Mouse (Mus musculus) intestine, embryonic 16.5 days (tissue): ENCODE measurements at regions not wholly inside any gene's neighbourhood (a gene's known extent, or its start where the extent isn't known, plus 50 kb on each side); places are given as distances from the start of the nearest gene placed in this dataset.

Source experiments
- ATAC-seq: fragments of 200-750 bp; cut with Nextera tagmentation; 2 replicates; pipeline ENCODE4 v1.8.0; 2017; ENCODE audit warnings: moderate TSS enrichment, moderate library complexity
- H3K27ac ChIP-seq: fragments of 300-500 bp; sonication (generic); 2 replicates; pipeline ENCODE4 v1.5.1; 2014; ENCODE audit warnings: mild to moderate bottlenecking, low read length
- H3K27me3 ChIP-seq: fragments of 300-500 bp; sonication (generic); replicated peaks from 2 replicates; pipeline ENCODE4 v1.6.1; 2014; ENCODE audit warnings: low read length, control low read depth, mixed read lengths; ENCODE audit not compliant: control insufficient read depth, insufficient read depth
- H3K36me3 ChIP-seq: fragments of 300-500 bp; sonication (generic); 2 replicates; pipeline ENCODE4 v1.6.1; 2014; ENCODE audit warnings: low read length, control low read depth; ENCODE audit not compliant: control insufficient read depth, insufficient read depth
- H3K4me1 ChIP-seq: fragments of 300-500 bp; sonication (generic); 2 replicates; pipeline ENCODE4 v1.6.1; 2014; ENCODE audit warnings: low read length, control low read depth, mixed read lengths; ENCODE audit not compliant: control insufficient read depth, insufficient read depth
- H3K4me2 ChIP-seq: fragments of 300-500 bp; sonication (generic); 2 replicates; pipeline ENCODE4 v1.6.1; 2014; ENCODE audit warnings: low read depth, low read length, control low read depth
- H3K4me3 ChIP-seq: fragments of 300-500 bp; sonication (generic); 2 replicates; pipeline ENCODE4 v1.5.1; 2014; ENCODE audit warnings: mild to moderate bottlenecking, low read length
- H3K9ac ChIP-seq: fragments of 300-500 bp; sonication (generic); 2 replicates; pipeline ENCODE4 v1.6.1; 2014; ENCODE audit warnings: low read depth, low read length
- H3K9me3 ChIP-seq: fragments of 300-500 bp; sonication (generic); 2 replicates; pipeline ENCODE4 v1.6.1; 2016; ENCODE audit warnings: low read length, control low read depth; ENCODE audit not compliant: control insufficient read depth
- WGBS: fragments of 180-500 bp; shearing (Covaris S2); extraction: QIAGEN DNeasy Blood & Tissue Kit; methylation state at CpG from one replicate; pipeline ENCODE4 v1.1.7; 2014; 5-methylcytosine and 5-hydroxymethylcytosine counted together

DNA sequence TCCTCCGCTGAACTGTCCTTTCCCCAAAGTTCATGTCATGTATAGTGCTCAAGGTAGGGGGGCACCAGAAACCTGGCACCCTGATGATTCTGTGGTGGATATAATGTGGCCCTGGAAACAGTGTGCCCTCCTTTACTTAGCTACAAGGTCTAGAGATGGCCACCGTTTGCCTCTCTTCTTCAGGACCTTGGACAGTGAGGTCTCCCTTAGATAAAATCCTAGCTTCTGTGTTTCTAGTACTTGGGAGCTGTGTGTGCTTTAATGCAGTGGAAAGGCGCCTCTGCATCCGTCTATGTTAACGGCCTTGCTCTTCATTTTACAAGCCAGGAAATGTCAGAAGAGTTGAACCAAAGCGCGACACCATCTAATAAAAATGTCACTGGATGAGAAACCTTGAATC is 250.6 kb downstream of the Ptpru start:
- no peak overlapping the region for H3K9ac ChIP-seq
- no peaks in the 10 kb centered on the region for H3K27me3 ChIP-seq
- no peaks in the 10 kb centered on the region for H3K4me1 ChIP-seq
- no peak for ATAC-seq
- 40% methylated on average over 7 of the region's 7 CpGs for WGBS
- no peak overlapping the region for H3K27ac ChIP-seq
- H3K9me3 ChIP-seq, result no peaks in the 10 kb centered on the region
- H3K36me3 ChIP-seq, result no peaks in the 10 kb centered on the region
- no peak overlapping the region for H3K4me3 ChIP-seq
- no peak overlapping the region for H3K4me2 ChIP-seq

DNA sequence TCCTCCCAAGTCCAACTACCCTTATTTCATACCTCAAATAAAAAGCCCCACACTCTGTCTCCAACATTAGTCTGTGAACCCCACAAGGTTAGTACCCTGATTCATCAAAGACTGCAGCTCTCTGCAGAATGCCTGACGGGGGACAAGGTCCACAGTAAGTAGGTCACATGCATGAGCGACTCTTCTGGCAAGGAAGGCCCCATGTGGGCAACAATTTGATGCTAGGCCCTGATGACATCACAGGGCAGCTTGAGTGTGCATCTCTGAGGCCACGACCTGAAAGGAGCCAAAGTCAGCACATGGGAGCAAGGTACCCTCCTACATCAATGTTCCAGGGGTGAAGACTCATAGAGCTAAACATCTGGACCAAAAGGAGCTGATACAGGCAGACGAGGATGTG is 248.0 kb downstream of the Ptpru start:
- no peaks in the 10 kb centered on the region for H3K36me3 ChIP-seq
- no peaks in the 10 kb centered on the region for H3K9me3 ChIP-seq
- H3K4me3 ChIP-seq, result no peak overlapping the region
- H3K9ac ChIP-seq, result no peak overlapping the region
- H3K27ac ChIP-seq, result no peak overlapping the region
- no peak overlapping the region for H3K4me2 ChIP-seq
- no peak for ATAC-seq
- 64% methylated on average over 4 of the region's 4 CpGs for WGBS
- no peaks in the 10 kb centered on the region for H3K27me3 ChIP-seq
- no peaks in the 10 kb centered on the region for H3K4me1 ChIP-seq

DNA sequence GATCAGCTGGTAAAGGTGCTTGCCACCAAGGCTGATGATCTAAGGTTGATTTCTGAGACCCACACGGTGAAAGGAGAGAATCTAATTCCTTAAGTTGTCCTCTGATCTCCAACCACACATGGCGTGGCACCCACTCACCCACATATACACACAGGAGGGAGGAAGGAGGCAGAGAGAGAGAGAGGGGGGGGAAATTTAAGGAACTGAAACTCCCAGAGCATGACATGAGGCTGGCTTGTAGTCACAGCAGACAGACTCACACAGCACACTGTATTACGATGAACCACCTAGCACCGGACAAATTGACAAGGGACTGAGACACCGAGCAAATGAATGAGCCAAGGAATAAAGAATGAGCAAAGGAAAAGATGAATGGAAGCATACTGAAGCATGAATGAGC is 246.6 kb downstream of the Ptpru start:
- no peaks in the 10 kb centered on the region for H3K4me1 ChIP-seq
- H3K36me3 ChIP-seq, result no peaks in the 10 kb centered on the region
- 89% methylated on average over 5 of the region's 5 CpGs for WGBS

DNA sequence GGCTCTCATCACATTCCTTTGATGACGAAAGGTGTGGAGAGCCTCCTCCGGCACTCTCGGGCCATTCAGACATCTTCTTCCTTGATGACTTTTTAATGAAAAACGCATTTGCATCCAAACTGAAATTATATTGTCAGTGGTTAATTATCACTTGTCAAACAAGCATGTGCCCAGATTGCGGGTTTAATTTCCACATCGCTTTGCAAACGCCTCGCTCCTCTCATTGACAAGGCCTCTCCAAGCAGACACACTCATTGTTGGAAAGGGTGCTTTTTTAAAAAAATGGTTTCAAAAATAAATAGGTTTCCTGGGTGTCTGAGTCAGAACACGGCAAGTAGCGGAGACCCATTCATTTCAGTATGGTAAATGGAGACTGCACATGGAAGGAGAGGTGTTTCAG is 240.1 kb downstream of the Ptpru start:
- 92% methylated on average over 10 of the region's 10 CpGs for WGBS
- Histone ChIP-seq H3K9ac (no peak overlapping the region), H3K36me3 (no peaks in the 10 kb centered on the region), H3K4me1 (no peaks in the 10 kb centered on the region), H3K9me3 (no peaks in the 10 kb centered on the region), H3K27me3 (no peaks in the 10 kb centered on the region), H3K27ac (no peak overlapping the region), H3K4me3 (no peak overlapping the region), H3K4me2 (no peak overlapping the region)
- no peak for ATAC-seq

More for the DNA sequence above, 246.6 kb downstream of the Ptpru start:
- no peak for ATAC-seq
- no peaks in the 10 kb centered on the region for H3K27me3 ChIP-seq
- no peak overlapping the region for H3K4me2 ChIP-seq
- H3K9me3 ChIP-seq, result no peaks in the 10 kb centered on the region
- H3K27ac ChIP-seq, result no peak overlapping the region
- no peak overlapping the region for H3K4me3 ChIP-seq
- H3K9ac ChIP-seq, result no peak overlapping the region

DNA sequence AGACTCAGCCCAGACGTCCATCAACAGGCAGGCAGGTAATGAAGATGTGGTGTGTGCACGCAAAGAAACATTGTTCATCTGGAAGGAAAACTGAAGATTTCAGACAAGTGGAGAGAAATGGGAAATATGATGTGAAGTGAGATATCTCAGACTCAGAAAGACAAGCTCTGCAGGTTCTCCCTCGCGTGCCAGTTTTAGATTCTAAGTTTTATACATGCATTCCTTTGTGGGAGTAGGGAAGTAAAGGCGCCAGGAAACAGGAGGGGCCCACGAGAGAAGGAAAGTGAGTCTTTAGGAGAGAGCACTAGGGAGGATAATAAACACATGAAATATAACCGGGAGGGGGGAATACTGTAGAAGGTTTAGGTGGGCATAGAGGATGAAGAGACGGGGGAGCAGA is 223.7 kb downstream of the Ptpru start:
- ATAC-seq, result no peak
- H3K9me3 ChIP-seq, result no peaks in the 10 kb centered on the region; the same call in 1 of the 2 replicates
- 61% methylated on average over 8 of the region's 8 CpGs for WGBS
- H3K27me3 ChIP-seq, result no peaks in the 10 kb centered on the region
- H3K36me3 ChIP-seq, result no peaks in the 10 kb centered on the region
- H3K9ac ChIP-seq, result no peak overlapping the region
- H3K4me2 ChIP-seq, result no peak overlapping the region
- no peak overlapping the region for H3K4me3 ChIP-seq
- H3K27ac ChIP-seq, result no peak overlapping the region
- H3K4me1 ChIP-seq, result no peaks in the 10 kb centered on the region

DNA sequence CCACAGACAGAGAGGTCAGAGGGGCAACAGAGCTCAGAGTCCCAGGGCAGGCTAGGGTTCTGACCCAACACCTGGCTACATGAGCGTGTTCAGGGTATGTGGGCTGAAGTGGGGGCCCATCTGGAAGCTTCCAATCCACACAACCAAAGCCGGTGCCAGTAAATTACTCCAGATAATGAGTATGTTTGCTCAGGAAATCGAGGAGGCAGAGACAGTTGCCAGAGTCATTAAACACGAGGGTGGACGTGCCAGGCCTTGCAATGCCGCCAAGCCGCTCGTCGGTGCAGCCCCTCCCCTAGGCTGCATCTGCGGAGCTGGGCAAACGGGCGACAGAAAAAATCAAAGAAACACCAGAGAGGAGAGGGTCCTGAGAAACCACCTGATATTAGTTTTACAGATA is 222.5 kb downstream of the Ptpru start:
- WGBS, result 55% methylated on average over 12 of the region's 12 CpGs

DNA sequence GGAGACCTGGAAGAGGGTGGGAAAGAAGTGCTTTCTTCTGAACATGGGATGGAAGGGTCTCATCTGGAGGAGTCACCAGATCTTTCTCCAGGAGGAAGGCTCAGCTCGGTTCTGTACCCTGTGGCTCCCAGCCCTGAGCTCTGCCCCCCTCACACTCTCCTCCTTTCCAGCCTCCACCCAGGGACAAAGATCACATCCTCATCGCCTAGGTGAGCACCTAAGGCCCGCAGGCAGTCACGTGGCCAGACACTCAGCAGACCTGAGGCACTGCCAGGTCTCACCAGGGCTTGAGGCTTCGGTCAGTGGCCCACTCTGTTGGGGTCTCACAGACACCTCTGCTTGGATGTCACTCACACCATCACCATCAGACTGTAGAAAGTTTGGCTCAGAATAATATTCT is 200.0 kb downstream of the Ptpru start:
- H3K9ac ChIP-seq, result peak overlapping the region; percentile 18; the same call in 1 of the 2 replicates
- H3K27me3 ChIP-seq, result no peaks in the 10 kb centered on the region
- ATAC-seq, result peak; percentile 96
- H3K36me3 ChIP-seq, result no peaks in the 10 kb centered on the region
- whole genome bisulfite sequencing, result 69% methylated on average over 5 of the region's 5 CpGs
- no peak overlapping the region for H3K4me2 ChIP-seq
- peaks cover 3% of the 10 kb centered on the region; the same call in 1 of the 2 replicates for H3K4me1 ChIP-seq
- no peaks in the 10 kb centered on the region for H3K9me3 ChIP-seq
- no peak overlapping the region for H3K27ac ChIP-seq
- no peak overlapping the region for H3K4me3 ChIP-seq

More for the DNA sequence above, 222.5 kb downstream of the Ptpru start:
- Histone ChIP-seq H3K4me1 (no peaks in the 10 kb centered on the region), H3K27me3 (no peaks in the 10 kb centered on the region), H3K4me2 (no peak overlapping the region), H3K9me3 (no peaks in the 10 kb centered on the region; the same call in 1 of the 2 replicates), H3K9ac (no peak overlapping the region), H3K36me3 (no peaks in the 10 kb centered on the region), H3K4me3 (no peak overlapping the region), H3K27ac (no peak overlapping the region)
- ATAC-seq, result no peak

DNA sequence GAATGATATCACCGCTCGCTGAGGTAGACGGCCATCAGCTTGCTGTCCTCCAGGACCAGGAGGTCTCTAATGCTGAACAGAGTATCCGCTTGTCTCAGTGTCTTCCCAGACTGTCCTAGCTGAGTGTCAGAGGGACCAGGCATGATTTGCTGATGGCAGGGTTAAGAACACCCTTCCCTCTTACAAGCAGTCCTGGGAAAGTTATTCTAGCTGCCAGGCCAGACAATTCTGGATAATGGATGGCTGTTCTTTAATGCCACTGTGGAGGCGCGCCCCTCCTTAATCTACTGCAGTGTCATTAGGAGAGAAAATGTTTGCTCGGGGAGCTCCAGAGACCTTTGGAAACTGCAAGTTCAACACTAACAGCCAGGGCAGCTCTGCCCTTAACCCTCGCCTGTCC is 182.1 kb downstream of the Ptpru start:
- WGBS, result 17% methylated on average over 8 of the region's 8 CpGs
- Histone ChIP-seq H3K4me3 (no peak overlapping the region), H3K4me1 (no peaks in the 10 kb centered on the region; the same call in 1 of the 2 replicates), H3K4me2 (no peak overlapping the region), H3K9me3 (no peaks in the 10 kb centered on the region), H3K27ac (no peak overlapping the region), H3K36me3 (no peaks in the 10 kb centered on the region), H3K27me3 (no peaks in the 10 kb centered on the region), H3K9ac (no peak overlapping the region)
- no peak for ATAC-seq

DNA sequence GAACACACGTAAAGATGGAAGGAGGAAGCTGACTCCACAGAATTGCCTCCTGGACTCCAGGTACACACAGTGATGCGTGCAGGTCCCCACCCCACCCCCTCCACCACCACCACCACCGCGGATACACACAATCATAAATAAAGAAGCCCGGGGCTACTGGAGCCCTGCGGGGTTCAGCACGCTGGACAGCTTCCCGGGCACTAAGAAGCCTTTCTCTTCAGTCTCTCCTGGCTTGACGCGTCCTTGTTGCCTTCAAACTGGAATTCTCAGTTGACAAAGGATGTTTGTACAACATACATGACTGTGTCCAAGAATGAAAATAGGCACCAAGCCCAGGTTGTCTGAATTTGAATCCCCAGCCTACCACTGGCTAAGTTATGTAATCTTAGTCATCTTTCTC is 180.2 kb downstream of the Ptpru start:
- no peaks in the 10 kb centered on the region for H3K36me3 ChIP-seq
- no peak overlapping the region for H3K4me3 ChIP-seq
- no peaks in the 10 kb centered on the region; the same call in 1 of the 2 replicates for H3K4me1 ChIP-seq
- no peaks in the 10 kb centered on the region for H3K27me3 ChIP-seq
- no peak overlapping the region for H3K4me2 ChIP-seq
- H3K27ac ChIP-seq, result no peak overlapping the region
- no peak for ATAC-seq
- WGBS, result 10% methylated on average over 10 of the region's 10 CpGs
- H3K9ac ChIP-seq, result no peak overlapping the region
- H3K9me3 ChIP-seq, result no peaks in the 10 kb centered on the region

DNA sequence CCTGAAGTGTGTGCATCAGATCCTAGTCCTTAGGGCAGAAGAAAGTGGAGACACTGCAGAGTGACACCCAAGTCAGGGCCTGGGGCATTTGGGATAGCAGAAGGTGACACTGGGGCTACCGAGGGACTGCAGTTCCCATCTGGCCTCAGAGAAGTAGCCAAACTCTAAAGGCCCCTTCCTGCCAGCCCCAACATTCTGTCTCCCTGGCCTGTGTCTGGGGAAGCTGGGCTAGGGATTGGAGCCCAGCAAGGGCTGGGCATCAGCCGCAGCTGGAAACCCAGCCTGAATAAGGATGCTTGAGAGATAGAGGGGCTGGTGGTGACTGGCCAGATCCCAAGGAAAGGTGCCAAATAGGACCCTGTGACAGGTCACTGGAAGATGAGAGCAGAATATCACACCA is 177.2 kb downstream of the Ptpru start:
- Histone ChIP-seq H3K36me3 (no peaks in the 10 kb centered on the region), H3K4me3 (no peak overlapping the region), H3K27me3 (no peaks in the 10 kb centered on the region), H3K4me1 (no peaks in the 10 kb centered on the region; the same call in 1 of the 2 replicates), H3K9me3 (no peaks in the 10 kb centered on the region), H3K27ac (no peak overlapping the region), H3K4me2 (no peak overlapping the region), H3K9ac (no peak overlapping the region)
- no peak for ATAC-seq
- WGBS, result 77% methylated on average over 2 of the region's 2 CpGs
